Comparison of ENCODE assay signal across 14 mouse cellular contexts in genomic region chr2:144388416-144388815, GRCm38 (mm10). TPM values are rescaled to one million over a fixed set of nuclear protein-coding genes. Genes with fewer than 3 reads are reported as not detected.
"Had no signal": no experiment of that assay in that cellular context is flagged by ENCODE, and none has a peak within 500 bp of the region (broad histone marks: within the 10 kb centered on the region; RNA-seq: fewer than 3 reads in every experiment).

No protein-coding gene starts in this region.

- H3K9ac ChIP-seq: intestine, embryonic 15.5 days; limb, embryonic 13.5 days; liver, embryonic 14.5 days; lung, embryonic 14.5 days; midbrain, embryonic 15.5 days; neural tube, embryonic 12.5 days had no signal

- H3K27me3 ChIP-seq: intestine, embryonic 15.5 days; limb, embryonic 13.5 days; megakaryocyte, embryonic 14.5 days; midbrain, embryonic 15.5 days; neural tube, embryonic 12.5 days had no signal

- H3K4me1 ChIP-seq: intestine, embryonic 15.5 days; limb, embryonic 13.5 days; midbrain, embryonic 15.5 days; neural tube, embryonic 12.5 days had no signal

- H3K9me3 ChIP-seq: intestine, embryonic 15.5 days; limb, embryonic 13.5 days; midbrain, embryonic 15.5 days; neural tube, embryonic 12.5 days had no signal

- DNase-seq: left cerebral cortex, postnatal 4 days; lung, embryonic 14.5 days; lung, postnatal 10 days; thymus, adult 18-20 months; thymus, postnatal 14 days had no signal

- ATAC-seq: intestine, embryonic 15.5 days; midbrain, embryonic 15.5 days had no signal

- H3K4me2 ChIP-seq: intestine, embryonic 15.5 days; limb, embryonic 13.5 days; lung, embryonic 14.5 days; midbrain, embryonic 11.5 days; midbrain, embryonic 15.5 days; neural tube, embryonic 12.5 days had no signal

- H3K4me3 ChIP-seq: intestine, embryonic 15.5 days; layer of hippocampus, adult 2 months; limb, embryonic 13.5 days; megakaryocyte, embryonic 14.5 days; midbrain, embryonic 15.5 days; neural tube, embryonic 12.5 days had no signal

- H3K27ac ChIP-seq: intestine, embryonic 15.5 days; layer of hippocampus, adult 2 months; limb, embryonic 13.5 days; liver, embryonic 14.5 days; macrophage; midbrain, embryonic 15.5 days; neural tube, embryonic 12.5 days had no signal

RNA-seq across cellular contexts. Expression of gene Pet117, which starts 19.6 kb away (rescaled TPM):
- polyA plus RNA-seq: limb, embryonic 13.5 days; midbrain, embryonic 11.5 days; neural tube, embryonic 12.5 days had no signal

RNA-seq across cellular contexts. Expression of gene Ovol2, which starts 56.5 kb away (rescaled TPM):
- polyA plus RNA-seq: macrophage; midbrain, embryonic 15.5 days had no signal
